Mouse (Mus musculus): ENCODE data around the gene Clasp2.
"Not testable (repeated sequence)": the region's sequence is repeated elsewhere in the genome, so short reads cannot be mapped to it uniquely, and the experiment has no call there.

Gene Clasp2

GRCm38 (mm10) chr9:113815836-113816235 lies 74.6 kb downstream of the Clasp2 start:
- no peak for DNase-seq (ENCODE audit: low read depth, low spot score)

DNA sequence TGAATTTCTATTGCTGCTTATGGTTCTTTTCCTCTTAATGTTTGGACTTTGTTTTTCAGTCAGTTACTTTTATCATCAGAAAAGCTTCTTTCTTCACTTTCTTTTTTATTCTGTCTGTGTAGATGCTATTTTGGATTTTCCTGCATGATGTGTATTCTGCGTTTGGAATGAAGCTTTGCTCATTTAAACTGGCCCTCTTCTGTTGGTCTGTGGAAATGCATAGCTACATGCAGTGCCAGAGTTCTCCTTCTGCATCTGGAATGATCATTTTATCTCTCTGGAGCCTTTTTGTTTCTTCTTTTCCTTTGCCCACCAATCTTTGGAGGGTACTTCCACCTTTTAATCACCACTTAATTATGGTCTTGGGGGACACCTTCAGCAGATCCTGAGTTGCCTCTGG lies 80.9 kb downstream of the Clasp2 start:
- DNase-seq (ENCODE audit: low read depth, low spot score), result no peak

- no peak for DNase-seq (ENCODE audit: low read depth, low spot score)
These were observed 87.4 kb downstream of the Clasp2 start for GRCm38 (mm10) chr9:113828719-113829118.

DNA sequence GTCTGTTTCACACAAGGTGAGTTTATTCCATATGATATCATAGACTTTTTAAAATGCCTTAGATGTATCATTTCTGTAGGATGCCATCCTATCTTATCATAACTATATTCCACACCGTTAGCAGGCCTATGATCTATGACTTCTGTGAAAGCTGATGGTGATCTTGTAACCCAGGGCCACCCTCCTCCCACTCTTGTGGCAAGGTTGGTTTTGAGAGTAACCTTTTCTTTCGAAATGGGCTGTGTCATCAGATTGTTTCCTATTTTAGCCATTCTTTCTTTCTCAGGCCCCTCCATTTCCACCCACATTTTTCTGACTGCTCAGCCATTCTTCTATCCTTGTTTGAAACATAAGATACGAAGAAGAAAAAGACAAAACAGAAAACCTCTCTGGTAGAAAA lies 88.9 kb downstream of the Clasp2 start:
- DNase-seq (ENCODE audit: low read depth, low spot score), result no peak

GRCm38 (mm10) chr9:113833481-113833880 lies 92.2 kb downstream of the Clasp2 start:
- no peak for DNase-seq (ENCODE audit: low read depth, low spot score)

DNA sequence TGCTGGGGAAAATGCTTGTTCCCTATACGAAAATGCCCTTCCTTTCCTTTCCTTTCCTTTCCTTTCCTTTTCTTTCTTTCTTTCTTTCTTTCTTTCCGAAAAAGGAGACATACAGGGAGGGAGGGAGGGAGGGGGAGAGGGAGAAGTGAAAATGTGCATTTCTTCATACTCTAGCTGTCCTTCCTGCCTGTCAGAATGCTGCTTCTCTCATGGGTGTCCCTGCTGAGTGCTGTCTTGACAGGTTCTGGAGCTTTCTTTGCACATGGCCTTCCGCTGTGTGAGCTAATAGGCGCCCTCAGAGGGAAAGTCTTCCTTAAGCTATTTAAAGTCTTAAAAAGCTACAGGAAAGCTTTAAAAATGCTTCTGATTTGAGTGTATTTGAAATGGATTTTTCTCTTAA lies 95.7 kb downstream of the Clasp2 start:
- no peak for DNase-seq (ENCODE audit: low read depth, low spot score)

DNA sequence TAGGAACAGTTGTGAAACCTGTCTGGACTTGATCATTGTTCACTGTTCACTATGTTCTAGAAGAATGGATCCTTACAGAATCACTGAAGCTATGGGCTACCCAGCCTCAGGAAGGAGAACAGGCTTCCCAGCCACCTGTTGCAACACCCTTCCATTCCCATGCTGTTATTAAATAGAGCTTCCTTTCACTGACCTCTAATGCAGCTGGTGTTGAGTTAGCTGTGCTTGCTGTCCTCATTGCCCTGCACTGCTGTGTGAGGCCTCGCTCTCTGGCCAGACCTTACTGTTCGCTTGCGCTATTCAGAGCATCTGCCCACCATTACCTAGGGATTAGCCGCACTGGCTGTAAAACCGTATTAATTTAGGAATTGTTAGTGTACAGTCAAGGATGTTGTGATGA lies 96.2 kb downstream of the Clasp2 start:
- no peak for DNase-seq (ENCODE audit: low read depth, low spot score)

GRCm38 (mm10) chr9:113844029-113844428 lies 102.8 kb downstream of the Clasp2 start:
- DNase-seq (ENCODE audit: low read depth, low spot score), result no peak

DNA sequence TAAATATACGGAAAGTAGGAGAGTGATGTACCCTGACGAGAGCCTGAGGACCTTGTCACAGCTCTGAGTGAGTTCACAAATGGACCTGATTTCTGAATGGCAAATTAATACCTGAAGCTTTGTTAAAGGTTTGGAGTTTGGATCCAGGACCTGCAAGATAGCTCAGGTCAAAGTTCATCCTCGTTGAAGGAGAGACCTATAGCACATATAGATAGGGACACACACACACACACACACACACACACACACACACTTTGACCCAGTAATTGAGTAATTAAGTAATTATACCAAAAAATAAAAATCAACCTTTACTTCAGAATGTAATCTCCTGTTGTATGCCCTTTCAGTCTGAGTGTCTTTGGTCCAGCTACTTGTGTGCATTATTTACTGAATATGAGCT lies 114.2 kb downstream of the Clasp2 start:
- no peak for DNase-seq (ENCODE audit: low read depth, low spot score)

- no peak for DNase-seq (ENCODE audit: low read depth, low spot score)
These were observed 116.1 kb downstream of the Clasp2 start for GRCm38 (mm10) chr9:113857281-113857928.

DNA sequence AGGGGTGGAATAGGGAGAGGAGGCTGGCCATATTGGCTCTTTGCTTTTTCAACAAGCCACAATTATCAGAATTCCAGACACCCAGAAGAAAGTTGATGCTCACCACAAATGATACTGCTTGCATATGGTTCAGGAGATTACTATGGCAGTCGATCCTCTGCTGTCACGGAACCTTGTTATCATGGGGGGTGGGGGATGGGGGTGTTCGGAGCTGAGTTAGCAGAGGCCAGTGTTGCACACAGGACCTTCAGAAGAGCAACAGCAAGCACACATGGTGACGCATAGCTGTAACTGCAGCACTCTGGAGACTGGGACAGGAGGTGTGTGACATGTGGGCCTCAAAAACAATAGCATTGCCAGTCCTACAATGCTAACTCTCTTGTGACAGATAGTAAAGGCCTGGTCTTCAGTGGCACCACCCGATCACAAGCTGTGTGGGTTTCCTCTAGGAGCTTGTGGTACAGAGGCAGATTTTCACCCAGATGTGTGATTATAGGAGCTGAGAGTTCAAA lies 116.7 kb downstream of the Clasp2 start:
- no peak for DNase-seq (ENCODE audit: low read depth, low spot score)

- DNase-seq (ENCODE audit: low read depth, low spot score), result no peak
These were observed 118.1 kb downstream of the Clasp2 start for GRCm38 (mm10) chr9:113859420-113859819.

DNA sequence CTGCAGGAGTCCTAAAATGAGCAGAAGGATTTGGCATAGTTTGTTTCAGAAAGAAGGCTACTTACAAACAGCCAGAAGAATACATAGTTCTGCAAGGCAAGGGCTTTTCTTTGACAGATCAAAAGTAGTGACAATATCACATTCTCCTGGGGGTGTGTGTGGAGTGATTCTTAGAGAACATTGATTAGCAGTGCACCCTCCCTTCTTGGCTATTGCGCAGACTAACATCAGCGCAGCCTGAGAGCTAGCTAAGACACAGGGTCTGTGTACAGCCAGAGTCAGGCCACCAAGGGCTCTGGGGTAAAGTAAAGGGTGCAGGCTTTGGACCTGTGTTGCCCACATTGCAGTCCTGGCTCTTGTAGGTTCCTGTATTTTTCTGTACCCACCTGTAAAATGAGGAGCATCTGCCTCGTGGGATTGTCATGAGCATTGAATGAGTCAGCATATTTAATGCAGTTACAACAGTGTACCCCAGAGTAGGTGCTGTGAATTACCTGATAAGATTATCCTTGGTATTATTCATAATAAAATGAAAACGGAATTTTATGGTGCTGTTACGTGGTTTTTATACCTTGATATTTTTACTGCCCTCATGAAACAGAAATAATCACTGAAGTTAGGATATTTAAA lies 122.2 kb downstream of the Clasp2 start:
- DNase-seq (ENCODE audit: low read depth, low spot score), result no peak

DNA sequence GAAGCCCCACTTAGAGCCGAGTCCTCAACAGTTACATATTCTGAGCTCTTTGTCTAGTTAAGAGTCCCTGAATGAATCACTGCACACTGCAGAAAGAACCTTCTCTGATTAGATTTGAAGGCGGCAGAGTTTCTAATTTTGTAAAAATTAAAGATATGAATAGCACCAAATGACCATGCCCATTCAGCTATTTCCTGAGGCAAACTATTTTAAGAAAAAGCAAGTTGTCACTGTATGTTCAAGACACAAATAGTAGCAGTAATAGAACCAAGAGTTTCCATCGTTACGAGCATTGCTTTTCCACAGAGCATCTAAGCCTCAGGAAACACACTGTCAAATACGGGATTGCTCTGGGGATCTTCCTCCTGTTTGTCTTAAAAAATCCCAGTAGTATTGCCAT lies 126.7 kb downstream of the Clasp2 start:
- DNase-seq (ENCODE audit: low read depth, low spot score), result no peak

DNA sequence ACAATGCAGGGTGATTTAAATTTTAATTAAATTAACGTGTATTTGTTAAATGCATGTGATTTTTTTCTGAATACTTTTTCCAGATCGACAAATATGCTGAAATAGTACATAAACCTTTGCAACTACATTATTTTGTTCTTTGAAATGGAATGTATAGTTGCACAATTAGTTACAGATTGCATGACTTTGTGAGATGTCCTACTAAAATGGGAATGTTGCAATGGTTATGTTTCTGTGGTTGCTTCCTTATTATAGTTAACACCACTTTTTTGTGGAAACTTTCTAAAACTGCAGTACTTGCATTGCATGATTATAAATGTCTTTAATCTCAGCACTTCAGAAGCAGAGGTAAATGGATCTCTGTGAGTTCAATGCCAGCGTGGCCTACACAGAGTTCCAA lies 153.6 kb downstream of the Clasp2 start:
- no peak for DNase-seq (ENCODE audit: low read depth, low spot score)

- no peak for DNase-seq (ENCODE audit: low read depth, low spot score)
These were observed 161.9 kb downstream of the Clasp2 start for GRCm38 (mm10) chr9:113903136-113903535.

GRCm38 (mm10) chr9:113904315-113904714 lies 163.0 kb downstream of the Clasp2 start:
- DNase-seq (ENCODE audit: low read depth, low spot score), result not testable (repeated sequence)

- DNase-seq (ENCODE audit: low read depth, low spot score), result no peak
These were observed 174.5 kb downstream of the Clasp2 start for GRCm38 (mm10) chr9:113915789-113916188.

- DNase-seq (ENCODE audit: low read depth, low spot score), result no peak
These were observed 181.4 kb downstream of the Clasp2 start for GRCm38 (mm10) chr9:113922677-113923076.

DNA sequence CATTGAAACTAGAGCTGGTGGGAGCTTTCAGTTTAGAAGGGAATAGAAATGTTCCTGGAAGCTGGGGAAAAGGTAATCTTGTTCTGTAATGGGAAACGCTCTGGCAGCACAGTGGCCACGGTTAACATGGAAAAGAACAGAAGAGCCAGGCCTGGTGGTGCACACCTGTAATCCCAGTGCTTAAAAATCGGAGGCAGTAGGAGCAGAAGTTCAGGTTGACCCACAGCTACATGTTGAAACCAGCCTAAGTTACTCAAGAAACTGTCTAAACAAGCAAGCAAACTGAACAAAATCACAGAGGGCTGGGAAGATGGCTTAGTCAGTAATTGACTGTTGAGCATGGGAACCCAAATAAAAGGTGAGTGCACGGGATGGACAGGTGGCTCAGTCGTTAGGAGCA lies 183.6 kb downstream of the Clasp2 start:
- DNase-seq (ENCODE audit: low read depth, low spot score), result no peak

DNA sequence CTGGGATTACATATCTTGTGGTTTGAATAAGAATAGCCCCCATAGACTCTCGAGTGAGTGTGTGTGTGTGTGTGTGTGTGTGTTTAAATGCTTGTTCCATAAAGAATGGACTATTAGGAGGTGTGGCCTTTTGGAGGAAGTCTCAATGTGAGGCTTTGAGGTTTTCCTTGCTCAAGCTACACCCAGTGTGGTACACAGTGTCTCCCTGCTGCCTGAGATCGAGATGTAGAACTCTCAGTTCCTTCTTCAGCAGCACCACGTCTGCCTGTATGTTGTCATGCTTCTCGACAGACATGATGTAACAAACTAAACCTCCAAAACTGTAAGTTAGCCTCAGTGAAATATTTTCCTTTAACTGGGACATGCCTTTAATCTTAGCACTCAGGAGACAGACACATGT lies 187.3 kb downstream of the Clasp2 start:
- DNase-seq (ENCODE audit: low read depth, low spot score), result no peak

GRCm38 (mm10) chr9:113929676-113930075 lies 188.4 kb downstream of the Clasp2 start:
- no peak for DNase-seq (ENCODE audit: low read depth, low spot score)

Data from forelimb bud, embryonic 11.5 days (tissue).